Mouse (Mus musculus) kidney, adult 2 months (tissue): ENCODE results near the gene Ofd1.

Experiments
- CTCF ChIP-seq: fragments of 200-500 bp; conservative IDR thresholded peaks from 2 replicates; pipeline ENCODE4 v1.5.1; 2011; ENCODE audit warnings: low read depth, mild to moderate bottlenecking, control low read depth, low read length, moderate library complexity, mixed read lengths; ENCODE audit not compliant: insufficient read depth, insufficient read length
- POLR2A ChIP-seq: fragments of 200-500 bp; IDR thresholded peaks from one replicate; pipeline ENCODE4 v1.6.1; 2011; ENCODE audit warnings: low read depth, low read length, control low read depth

DNA sequence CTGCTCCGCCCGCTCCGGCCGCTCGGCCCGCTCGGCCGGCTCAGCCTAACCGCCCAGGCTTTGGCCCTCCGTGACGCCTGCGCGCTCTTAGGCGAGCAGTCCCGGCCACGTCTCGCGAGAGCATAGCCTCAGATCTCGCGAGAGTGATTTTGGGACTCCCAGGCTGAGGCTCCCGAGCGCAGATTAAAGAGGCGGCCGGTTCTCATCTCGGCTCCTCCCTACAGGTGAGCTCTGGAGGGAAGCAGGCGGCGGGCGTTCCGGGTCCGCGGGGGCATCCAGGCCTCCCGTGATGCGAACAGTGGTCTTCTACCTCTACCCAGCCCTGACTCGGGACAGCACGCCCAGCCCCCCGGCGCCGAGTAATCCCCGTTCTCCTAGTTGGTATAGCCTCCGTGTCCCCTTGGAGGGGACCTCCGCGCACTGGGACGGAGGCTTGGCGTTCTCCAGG is at the start of gene Ofd1:
- no peak for TF ChIP-seq CTCF
- peak; percentile 61 for TF ChIP-seq POLR2A
